In genomic region chr10:37140736-37141451, GRCm38 (mm10) we compare ENCODE assay signal across 8 mouse cellular contexts. TPM values are rescaled to one million over a fixed set of nuclear protein-coding genes. Genes with fewer than 3 reads are reported as not detected.
A peak's percentile ranks its signal among the peaks of the same experiment; 100 is the strongest.
DNase-seq lines count a peak whose midpoint lies in the region; ATAC-seq and TF ChIP-seq lines count a peak whose summit lies in the region.

No protein-coding gene starts in this region.

- H3K4me1 ChIP-seq in forebrain, embryonic 11.5 days (replicated peaks; ENCODE audit: control insufficient read depth, insufficient read depth, low read length), result peaks cover 6% of the 10 kb centered on the region; the same call in 1 of the 2 replicates
- H3K4me1 ChIP-seq in heart, embryonic 15.5 days (replicated peaks), result peaks cover 4% of the 10 kb centered on the region
- H3K4me1 ChIP-seq in liver, embryonic 13.5 days (replicated peaks), result peaks cover 45% of the 10 kb centered on the region
- H3K4me1 ChIP-seq in neural tube, embryonic 11.5 days (ENCODE audit: control insufficient read depth, insufficient read depth, low read length), result peaks cover 6% of the 10 kb centered on the region; the same call in 1 of the 2 replicates
- H3K4me1 ChIP-seq in stomach, postnatal 0 days (replicated peaks; ENCODE audit: control insufficient read depth, insufficient read depth), result no peaks in the 10 kb centered on the region

- no peaks in the 10 kb centered on the region for H3K36me3 ChIP-seq in forebrain, embryonic 11.5 days (ENCODE audit: control insufficient read depth, insufficient read depth, low read length)
- no peaks in the 10 kb centered on the region for H3K36me3 ChIP-seq in heart, embryonic 15.5 days
- no peaks in the 10 kb centered on the region for H3K36me3 ChIP-seq in liver, embryonic 13.5 days
- H3K36me3 ChIP-seq in neural tube, embryonic 11.5 days (ENCODE audit: control insufficient read depth, insufficient read depth, low read length), result peaks cover 4% of the 10 kb centered on the region
- H3K36me3 ChIP-seq in stomach, postnatal 0 days (ENCODE audit: control insufficient read depth, insufficient read depth, low read length), result no peaks in the 10 kb centered on the region

- peak; percentile 66 for DNase-seq in A20 (ENCODE audit: low read depth, low spot score)
- DNase-seq in brain, embryonic 18.5 days (ENCODE audit: low read depth, low spot score), result peak; percentile 96
- peak; percentile 99 for DNase-seq in forebrain, embryonic 11.5 days (ENCODE audit: low spot score)
- peak; percentile 85 to 87 for DNase-seq in kidney, postnatal 36 days
- DNase-seq in liver, embryonic 13.5 days, result peak; percentile 43
- peak; percentile 99 for DNase-seq in neural tube, embryonic 11.5 days (ENCODE audit: low spot score)
- DNase-seq in stomach, postnatal 0 days (ENCODE audit: low spot score), result peak; percentile 92

- peak overlapping the region; percentile 80 for H3K4me3 ChIP-seq in forebrain, embryonic 11.5 days (ENCODE audit: low read depth, low read length)
- peak overlapping the region; percentile 68 for H3K4me3 ChIP-seq in heart, embryonic 15.5 days
- peak overlapping the region; percentile 67 for H3K4me3 ChIP-seq in liver, embryonic 13.5 days (replicated peaks)
- peak overlapping the region; percentile 99 for H3K4me3 ChIP-seq in neural tube, embryonic 11.5 days (ENCODE audit: low read depth, low read length)
- H3K4me3 ChIP-seq in stomach, postnatal 0 days (ENCODE audit: low read depth, low read length), result peak overlapping the region; percentile 96

- WGBS in forebrain, embryonic 11.5 days, result 0% methylated on average over 39 of the region's 47 CpGs
- WGBS in heart, embryonic 15.5 days, result 0% methylated on average over 35 of the region's 47 CpGs
- under 1% methylated on average over 43 of the region's 47 CpGs for WGBS in liver, embryonic 13.5 days (ENCODE audit: insufficient replicate concordance)
- WGBS in neural tube, embryonic 11.5 days, result under 1% methylated on average over 38 of the region's 47 CpGs
- 0% methylated on average over 41 of the region's 47 CpGs for WGBS in stomach, postnatal 0 days

- peak; percentile 91 for ATAC-seq in forebrain, embryonic 11.5 days (replicated peaks; ENCODE audit: low FRiP score)
- ATAC-seq in heart, embryonic 15.5 days (replicated peaks; ENCODE audit: insufficient number of reproducible peaks, insufficient read depth, low FRiP score, low read depth), result peak; percentile 81
- ATAC-seq in liver, embryonic 13.5 days (ENCODE audit: low read depth), result peak; percentile 57
- ATAC-seq in neural tube, embryonic 11.5 days (ENCODE audit: insufficient read depth, low FRiP score, low TSS enrichment), result peak; percentile 87
- peak; percentile 79 for ATAC-seq in stomach, postnatal 0 days (ENCODE audit: low FRiP score, low TSS enrichment)

- H3K9me3 ChIP-seq in forebrain, embryonic 11.5 days (ENCODE audit: control insufficient read depth, low read length), result no peaks in the 10 kb centered on the region
- H3K9me3 ChIP-seq in heart, embryonic 15.5 days (replicated peaks), result no peaks in the 10 kb centered on the region
- H3K9me3 ChIP-seq in liver, embryonic 13.5 days (replicated peaks), result no peaks in the 10 kb centered on the region
- H3K9me3 ChIP-seq in neural tube, embryonic 11.5 days (ENCODE audit: control insufficient read depth, low read length), result no peaks in the 10 kb centered on the region
- no peaks in the 10 kb centered on the region for H3K9me3 ChIP-seq in stomach, postnatal 0 days (ENCODE audit: control insufficient read depth, low read length)

- TF ChIP-seq EP300 in stomach, postnatal 0 days (optimal IDR thresholded peaks at IDR 0.05), result peak; percentile 55

- H3K4me2 ChIP-seq in forebrain, embryonic 11.5 days (ENCODE audit: low read depth, low read length, severe bottlenecking), result peak overlapping the region; percentile 80
- peak overlapping the region; percentile 84 for H3K4me2 ChIP-seq in heart, embryonic 15.5 days
- peak overlapping the region; percentile 84 for H3K4me2 ChIP-seq in liver, embryonic 13.5 days
- H3K4me2 ChIP-seq in neural tube, embryonic 11.5 days (ENCODE audit: low read depth), result peak overlapping the region; percentile 65
- H3K4me2 ChIP-seq in stomach, postnatal 0 days (replicated peaks; ENCODE audit: low read depth), result peak overlapping the region; percentile 80

- no peak for TF ChIP-seq CTCF in stomach, postnatal 0 days (IDR thresholded peaks at IDR 0.05; ENCODE audit: low read depth)

- H3K27me3 ChIP-seq in forebrain, embryonic 11.5 days (ENCODE audit: control insufficient read depth, insufficient read depth, low read length), result no peaks in the 10 kb centered on the region
- H3K27me3 ChIP-seq in heart, embryonic 15.5 days, result no peaks in the 10 kb centered on the region
- H3K27me3 ChIP-seq in liver, embryonic 13.5 days, result peaks cover 69% of the 10 kb centered on the region
- H3K27me3 ChIP-seq in neural tube, embryonic 11.5 days (ENCODE audit: control insufficient read depth, insufficient read depth, low read length), result no peaks in the 10 kb centered on the region
- no peaks in the 10 kb centered on the region for H3K27me3 ChIP-seq in stomach, postnatal 0 days (ENCODE audit: control insufficient read depth, insufficient read depth, low read length)

- H3K27ac ChIP-seq in forebrain, embryonic 11.5 days (ENCODE audit: low read depth, low read length), result peak overlapping the region; percentile 99
- H3K27ac ChIP-seq in heart, embryonic 15.5 days, result peak overlapping the region; percentile 93
- peak overlapping the region; percentile 61 for H3K27ac ChIP-seq in liver, embryonic 13.5 days
- H3K27ac ChIP-seq in neural tube, embryonic 11.5 days (ENCODE audit: low read depth, low read length), result peak overlapping the region; percentile 100
- peak overlapping the region; percentile 99 for H3K27ac ChIP-seq in stomach, postnatal 0 days (replicated peaks)

- H3K9ac ChIP-seq in forebrain, embryonic 11.5 days (ENCODE audit: low read length), result peak overlapping the region; percentile 99
- peak overlapping the region; percentile 91 for H3K9ac ChIP-seq in heart, embryonic 15.5 days
- peak overlapping the region; percentile 51 for H3K9ac ChIP-seq in liver, embryonic 13.5 days
- peak overlapping the region; percentile 92 for H3K9ac ChIP-seq in neural tube, embryonic 11.5 days (ENCODE audit: low read length)
- H3K9ac ChIP-seq in stomach, postnatal 0 days (ENCODE audit: low read length), result peak overlapping the region; percentile 56

RNA-seq across cellular contexts. Expression of gene Marcks, which starts 2.2 kb away (rescaled TPM):
- polyA plus RNA-seq in forebrain, embryonic 11.5 days (2014; fragmentation: Nextera tagmentation; extraction: Ambion mirVana), result 314 and 331 TPM in 2 replicates
- 51.7 and 54.6 TPM in 2 replicates for polyA plus RNA-seq in heart, embryonic 15.5 days (2015; fragmentation: Nextera tagmentation; extraction: Ambion mirVana)
- 20.8 and 21.3 TPM in 2 replicates for polyA plus RNA-seq in liver, embryonic 13.5 days (2015; fragmentation: Nextera tagmentation; extraction: Ambion mirVana)
- 300 and 308 TPM in 2 replicates for polyA plus RNA-seq in neural tube, embryonic 11.5 days (2014; fragmentation: Nextera tagmentation; extraction: Ambion mirVana)
- 52.8 and 54.3 TPM in 2 replicates for polyA plus RNA-seq in stomach, postnatal 0 days (2015; fragmentation: Nextera tagmentation; extraction: Ambion mirVana)

Comparison
In these comparisons a context has a peak if more than half of its experiments do, and no peak if none do; other contexts are left out.
1. Peak in every context shown above with its lines: DNase-seq, ATAC-seq, H3K4me3 ChIP-seq and H3K27ac ChIP-seq.
2. DNase-seq: peak in every context shown above with its lines; median percentile 99 in forebrain, embryonic 11.5 days; 99 in neural tube, embryonic 11.5 days; 96 in brain, embryonic 18.5 days; 92 in stomach, postnatal 0 days; 86 in kidney, postnatal 36 days; 66 in A20; 43 in liver, embryonic 13.5 days.